Mouse (Mus musculus) stomach, embryonic 14.5 days (tissue): ENCODE measurements around the gene Fam107b. TPM values are rescaled to one million over a fixed set of nuclear protein-coding genes. Genes with fewer than 3 reads are reported as not detected.

Source experiments
- ATAC-seq: fragments of 200-750 bp; cut with Nextera tagmentation; 2 replicates; pipeline ENCODE4 v1.8.0; 2017; ENCODE audit warnings: low read depth, moderate TSS enrichment; ENCODE audit not compliant: insufficient number of reproducible peaks, insufficient read depth, low FRiP score
- H3K27ac ChIP-seq: fragments of 300-500 bp; sonication (generic); 2 replicates; pipeline ENCODE4 v1.5.1; 2014; ENCODE audit warnings: mild to moderate bottlenecking, low read length, moderate library complexity, mixed read lengths
- H3K27me3 ChIP-seq: fragments of 300-500 bp; sonication (generic); 2 replicates; pipeline ENCODE4 v1.6.1; 2014; ENCODE audit warnings: low read length, control low read depth, mixed read lengths; ENCODE audit not compliant: control insufficient read depth, insufficient read depth
- H3K36me3 ChIP-seq: fragments of 300-500 bp; sonication (generic); 2 replicates; pipeline ENCODE4 v1.6.1; 2014; ENCODE audit warnings: mild to moderate bottlenecking, control low read depth, low read length, moderate library complexity, mixed read lengths; ENCODE audit not compliant: control insufficient read depth, insufficient read depth
- H3K4me1 ChIP-seq: fragments of 300-500 bp; sonication (generic); 2 replicates; pipeline ENCODE4 v1.6.1; 2014; ENCODE audit warnings: low read length, control low read depth, mixed read lengths; ENCODE audit not compliant: control insufficient read depth, insufficient read depth
- H3K4me2 ChIP-seq: fragments of 300-500 bp; sonication (generic); replicated peaks from 2 replicates; pipeline ENCODE4 v1.6.1; 2014; ENCODE audit warnings: low read depth, low read length, control low read depth
- H3K4me3 ChIP-seq: fragments of 300-500 bp; sonication (generic); 2 replicates; pipeline ENCODE4 v1.5.1; 2014; ENCODE audit warnings: low read depth, low read length, control low read depth
- H3K9ac ChIP-seq: fragments of 300-500 bp; sonication (generic); replicated peaks from 2 replicates; pipeline ENCODE4 v1.6.1; 2014; ENCODE audit warnings: low read depth, mild to moderate bottlenecking, control low read depth, low read length, moderate library complexity, mixed read lengths
- H3K9me3 ChIP-seq: fragments of 300-500 bp; sonication (generic); 2 replicates; pipeline ENCODE4 v1.6.1; 2016; ENCODE audit warnings: low read depth, low read length, control low read depth; ENCODE audit not compliant: control insufficient read depth
- WGBS: fragments of 180-500 bp; shearing (Covaris S2); extraction: QIAGEN DNeasy Blood & Tissue Kit; methylation state at CpG from one replicate; pipeline ENCODE4 v1.1.7; 2014; 5-methylcytosine and 5-hydroxymethylcytosine counted together
- polyA plus RNA-seq: library from polyadenylated mRNA; unstranded; fragments of >200 nt; fragmentation: Nextera tagmentation; extraction: Ambion mirVana; gene quantifications from 2 replicates; pipeline ENCODE4 v1.2.1, GENCODE M21; 2014

Fam107b gene
- polyA plus RNA-seq, 1 experiment from 2014 or later, result 55.4 TPM

GRCm38 (mm10) chr2:3576346-3576745 is 6.1 kb downstream of the Fam107b start:
- no peak overlapping the region for H3K4me2 ChIP-seq
- H3K36me3 ChIP-seq, result no peaks in the 10 kb centered on the region
- no peak overlapping the region for H3K4me3 ChIP-seq
- H3K4me1 ChIP-seq, result no peaks in the 10 kb centered on the region
- ATAC-seq, result no peak
- WGBS, result 70% methylated on average over 1 of the region's 1 CpGs
- H3K9me3 ChIP-seq, result no peaks in the 10 kb centered on the region
- no peak overlapping the region; the same call in 1 of the 2 replicates for H3K27ac ChIP-seq
- H3K9ac ChIP-seq, result no peak overlapping the region
- no peaks in the 10 kb centered on the region for H3K27me3 ChIP-seq

DNA sequence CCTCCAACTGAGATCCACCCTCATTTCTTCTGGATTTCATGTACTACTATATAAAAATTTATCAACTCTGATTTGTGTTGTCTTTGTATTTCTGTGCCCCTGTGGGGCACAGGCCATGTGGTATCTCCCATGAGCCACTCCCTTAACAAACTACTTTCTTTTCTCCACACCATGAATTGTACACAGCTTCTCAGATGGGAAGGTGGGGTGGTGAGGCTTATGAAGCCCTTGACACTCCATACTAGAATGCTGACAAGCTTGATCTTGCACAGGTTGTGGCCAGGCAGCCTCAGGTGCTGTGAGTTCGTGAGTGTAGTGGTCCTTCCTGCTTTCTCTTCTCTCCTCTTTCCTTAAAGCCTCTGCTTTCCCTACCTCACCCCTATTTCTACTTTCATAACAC is 6.9 kb downstream of the Fam107b start:
- H3K4me2 ChIP-seq, result no peak overlapping the region
- H3K4me3 ChIP-seq, result no peak overlapping the region
- no peaks in the 10 kb centered on the region for H3K4me1 ChIP-seq
- no peaks in the 10 kb centered on the region for H3K9me3 ChIP-seq
- WGBS, result 41% methylated on average over 1 of the region's 1 CpGs
- no peak; the same call in 1 of the 2 replicates for ATAC-seq
- no peaks in the 10 kb centered on the region for H3K36me3 ChIP-seq
- no peak overlapping the region for H3K27ac ChIP-seq
- no peaks in the 10 kb centered on the region for H3K27me3 ChIP-seq
- no peak overlapping the region for H3K9ac ChIP-seq

- no peaks in the 10 kb centered on the region for H3K4me1 ChIP-seq
- no peak overlapping the region for H3K9ac ChIP-seq
- ATAC-seq, result no peak
- no peak overlapping the region for H3K27ac ChIP-seq
- no peaks in the 10 kb centered on the region for H3K9me3 ChIP-seq
- no peaks in the 10 kb centered on the region for H3K36me3 ChIP-seq
- WGBS, result 59% methylated on average over 8 of the region's 8 CpGs
- no peak overlapping the region for H3K4me3 ChIP-seq
- H3K27me3 ChIP-seq, result no peaks in the 10 kb centered on the region
- H3K4me2 ChIP-seq, result no peak overlapping the region
Measured at GRCm38 (mm10) chr2:3578180-3578902, 8.1 kb downstream of the Fam107b start.

DNA sequence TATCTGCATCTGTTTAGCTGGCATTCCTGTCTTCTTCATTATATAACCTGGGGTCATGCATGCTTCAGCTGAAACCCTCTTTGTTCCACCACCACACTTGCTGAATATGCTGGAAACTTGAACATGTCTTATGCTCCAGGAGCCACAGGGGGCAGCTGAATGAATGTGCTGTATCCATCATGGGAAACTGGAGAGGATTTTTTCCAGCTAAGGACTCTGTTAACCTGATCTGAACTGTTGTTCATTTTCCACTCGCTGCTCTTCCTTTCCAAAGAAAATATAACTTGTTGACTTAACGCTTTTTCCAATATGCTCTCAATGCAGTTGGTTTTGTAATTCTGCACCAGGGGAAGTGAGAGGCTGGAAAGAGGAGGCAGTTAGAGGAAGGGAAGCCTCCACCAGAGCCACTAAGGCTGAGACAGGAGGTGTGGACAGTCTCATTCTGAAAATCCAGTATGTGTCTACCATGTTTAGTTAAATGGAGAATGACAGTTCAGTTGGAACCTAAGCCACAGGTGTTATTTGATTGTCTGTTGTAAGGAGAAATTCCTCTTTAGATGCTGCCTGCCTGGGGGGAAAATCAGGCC is 9.1 kb downstream of the Fam107b start:
- Histone ChIP-seq H3K4me1 (no peaks in the 10 kb centered on the region), H3K27ac (no peak overlapping the region), H3K9ac (no peak overlapping the region), H3K27me3 (no peaks in the 10 kb centered on the region), H3K4me2 (no peak overlapping the region), H3K9me3 (no peaks in the 10 kb centered on the region), H3K4me3 (no peak overlapping the region), H3K36me3 (no peaks in the 10 kb centered on the region)
- WGBS, result 70% methylated on average over 2 of the region's 2 CpGs
- no peak for ATAC-seq

DNA sequence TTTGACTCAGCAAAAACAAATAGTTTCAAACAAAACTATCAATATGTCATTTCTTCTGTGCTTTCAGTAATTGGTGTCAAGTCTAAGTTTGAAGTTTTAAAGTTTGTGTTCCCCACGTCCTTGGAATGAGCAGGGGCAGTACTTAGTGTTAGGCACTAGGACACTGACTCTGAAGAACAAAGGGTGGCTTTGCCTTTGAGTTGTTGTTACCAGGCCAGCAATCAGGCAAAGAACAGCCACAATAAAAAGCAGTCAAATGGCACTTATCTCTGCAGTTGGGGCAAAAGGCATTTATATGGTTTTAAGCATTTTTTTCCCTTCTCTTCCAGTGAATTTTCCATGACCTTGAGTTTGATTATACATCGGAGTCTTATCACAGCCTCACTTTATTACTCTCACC is 12.5 kb downstream of the Fam107b start:
- H3K9ac ChIP-seq, result no peak overlapping the region
- no peak overlapping the region for H3K4me2 ChIP-seq
- H3K4me1 ChIP-seq, result no peaks in the 10 kb centered on the region
- H3K4me3 ChIP-seq, result no peak overlapping the region
- no peaks in the 10 kb centered on the region for H3K36me3 ChIP-seq
- no peaks in the 10 kb centered on the region for H3K9me3 ChIP-seq
- H3K27me3 ChIP-seq, result no peaks in the 10 kb centered on the region
- 70% methylated on average over 2 of the region's 2 CpGs for WGBS
- H3K27ac ChIP-seq, result no peak overlapping the region
- ATAC-seq, result no peak

- Histone ChIP-seq H3K4me3 (no peak overlapping the region), H3K27me3 (no peaks in the 10 kb centered on the region), H3K9ac (no peak overlapping the region), H3K27ac (no peak overlapping the region), H3K4me1 (no peaks in the 10 kb centered on the region), H3K4me2 (no peak overlapping the region), H3K9me3 (no peaks in the 10 kb centered on the region), H3K36me3 (no peaks in the 10 kb centered on the region)
- no peak for ATAC-seq
- 62% methylated on average over 3 of the region's 3 CpGs for WGBS
Measured at GRCm38 (mm10) chr2:3585231-3585783, 15.0 kb downstream of the Fam107b start.

- no peak for ATAC-seq
- H3K27me3 ChIP-seq, result no peaks in the 10 kb centered on the region
- H3K4me3 ChIP-seq, result no peak overlapping the region
- H3K36me3 ChIP-seq, result no peaks in the 10 kb centered on the region
- no peak overlapping the region for H3K27ac ChIP-seq
- no peak overlapping the region for H3K4me2 ChIP-seq
- no peak overlapping the region for H3K9ac ChIP-seq
- H3K9me3 ChIP-seq, result no peaks in the 10 kb centered on the region
- H3K4me1 ChIP-seq, result no peaks in the 10 kb centered on the region
- 85% methylated on average over 6 of the region's 6 CpGs for whole genome bisulfite sequencing
Measured at GRCm38 (mm10) chr2:3590086-3590915, 20.0 kb downstream of the Fam107b start.

- Histone ChIP-seq H3K36me3 (no peaks in the 10 kb centered on the region), H3K4me2 (no peak overlapping the region), H3K4me1 (no peaks in the 10 kb centered on the region), H3K4me3 (no peak overlapping the region), H3K9ac (no peak overlapping the region), H3K27ac (no peak overlapping the region), H3K9me3 (no peaks in the 10 kb centered on the region), H3K27me3 (no peaks in the 10 kb centered on the region)
- no peak for ATAC-seq
- WGBS, result 97% methylated on average over 1 of the region's 1 CpGs
Measured at GRCm38 (mm10) chr2:3590916-3591197, 20.6 kb downstream of the Fam107b start.
